Mouse (Mus musculus) ovary, postnatal 36 days (tissue): ENCODE results near the gene Ablim1.

Experiments used
- DNase-seq: peaks from one replicate; pipeline ENCODE4 v3.0.0; 2022; ENCODE audit warnings: low spot score, mixed read lengths

Ablim1 gene

GRCm38 (mm10) chr19:57009653-57010052 is 305.1 kb downstream of the Ablim1 start:
- DNase-seq = no peak

GRCm38 (mm10) chr19:57007781-57008710 is 306.7 kb downstream of the Ablim1 start, which contains the start of gene Afap1l2:
Afap1l2 (minus strand) TSS chr19:57008228.
- DNase-seq = peak; percentile 68

- DNase-seq = peak; percentile 69
These were observed 307.4 kb downstream of the Ablim1 start for GRCm38 (mm10) chr19:57007291-57007690.

GRCm38 (mm10) chr19:57006841-57007240 is 307.9 kb downstream of the Ablim1 start:
- no peak for DNase-seq

- DNase-seq = no peak
These were observed 309.7 kb downstream of the Ablim1 start for GRCm38 (mm10) chr19:57005062-57005461.

- peak; percentile 32 for DNase-seq
These were observed 311.3 kb downstream of the Ablim1 start for GRCm38 (mm10) chr19:57003460-57003810.

- no peak for DNase-seq
These were observed 311.8 kb downstream of the Ablim1 start for GRCm38 (mm10) chr19:57002741-57003459.

GRCm38 (mm10) chr19:57001926-57002325 is 312.8 kb downstream of the Ablim1 start:
- no peak for DNase-seq

- no peak for DNase-seq
These were observed 314.1 kb downstream of the Ablim1 start for GRCm38 (mm10) chr19:57000592-57000991.

- no peak for DNase-seq
These were observed 314.9 kb downstream of the Ablim1 start for GRCm38 (mm10) chr19:56999781-57000180.

- DNase-seq = no peak
These were observed 315.8 kb downstream of the Ablim1 start for GRCm38 (mm10) chr19:56998910-56999309.

- DNase-seq = no peak
These were observed 316.4 kb downstream of the Ablim1 start for GRCm38 (mm10) chr19:56998331-56998730.

- DNase-seq = peak; percentile 59
These were observed 317.5 kb downstream of the Ablim1 start for GRCm38 (mm10) chr19:56997164-56997599.

- no peak for DNase-seq
These were observed 319.3 kb downstream of the Ablim1 start for GRCm38 (mm10) chr19:56995441-56995840.

- DNase-seq = no peak
These were observed 320.1 kb downstream of the Ablim1 start for GRCm38 (mm10) chr19:56994653-56995052.

- DNase-seq = no peak
These were observed 321.0 kb downstream of the Ablim1 start for GRCm38 (mm10) chr19:56993763-56994162.

- no peak for DNase-seq
These were observed 321.7 kb downstream of the Ablim1 start for GRCm38 (mm10) chr19:56992978-56993545.

GRCm38 (mm10) chr19:56990367-56991111 is 324.2 kb downstream of the Ablim1 start:
- DNase-seq = peak; percentile 31

GRCm38 (mm10) chr19:56989171-56989570 is 325.5 kb downstream of the Ablim1 start:
- no peak for DNase-seq

- no peak for DNase-seq
These were observed 330.5 kb downstream of the Ablim1 start for GRCm38 (mm10) chr19:56984229-56984628.

- DNase-seq = no peak
These were observed 331.0 kb downstream of the Ablim1 start for GRCm38 (mm10) chr19:56983757-56984156.
